Mouse (Mus musculus) small intestine, adult 2 months (tissue): ENCODE measurements around the gene Gm3250.

Source experiments
- CTCF ChIP-seq: fragments of 200-500 bp; IDR thresholded peaks from 2 replicates; pipeline ENCODE4 v1.5.1; 2012; ENCODE audit warnings: low read depth, mild to moderate bottlenecking, control low read depth, inconsistent platforms, low read length, moderate library complexity, mixed read lengths; ENCODE audit not compliant: insufficient replicate concordance, insufficient read length; ENCODE audit errors: extremely low read depth
- POLR2A ChIP-seq: fragments of 200-500 bp; IDR thresholded peaks from 2 replicates; pipeline ENCODE4 v1.6.1; 2012; ENCODE audit warnings: low read depth, mild to moderate bottlenecking, control low read depth, inconsistent platforms, low read length, moderate library complexity

DNA sequence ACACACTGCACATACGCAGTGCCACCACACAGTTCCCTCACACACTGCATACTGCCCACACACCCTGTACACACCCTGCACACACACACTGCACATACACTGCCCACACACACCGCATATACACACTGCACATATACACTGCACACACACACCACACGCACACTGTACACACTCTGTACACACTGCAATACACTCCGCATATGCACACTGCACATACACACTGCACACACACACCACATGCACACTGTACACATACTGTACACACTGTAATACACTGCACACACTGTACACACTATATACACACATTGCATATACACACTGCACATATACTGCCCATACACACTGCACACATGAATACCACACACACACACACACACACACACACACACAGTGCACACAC, 36.2 kb upstream of the Gm3250 start:
- no peak for TF ChIP-seq CTCF
- TF ChIP-seq POLR2A: no peak
